Mouse (Mus musculus) heart, embryonic 16.5 days (tissue): Measurements from ENCODE around the gene Pdzrn3. TPM values are rescaled to one million over a fixed set of nuclear protein-coding genes. Genes with fewer than 3 reads are reported as not detected.

Experiments
- ATAC-seq: fragments of 200-750 bp; cut with Nextera tagmentation; replicated peaks from 2 replicates; pipeline ENCODE4 v1.8.0; 2017; ENCODE audit warnings: moderate number of reproducible peaks; ENCODE audit not compliant: insufficient read depth, low FRiP score; ENCODE audit errors: extremely low read depth
- H3K27ac ChIP-seq: fragments of 300-500 bp; sonication (generic); 2 replicates; pipeline ENCODE4 v1.5.1; 2014; ENCODE audit warnings: mild to moderate bottlenecking, low read length, control low read depth, moderate library complexity
- H3K27me3 ChIP-seq: fragments of 300-500 bp; sonication (generic); 2 replicates; pipeline ENCODE4 v1.6.1; 2014; ENCODE audit warnings: low read length, mixed read lengths; ENCODE audit not compliant: control insufficient read depth, insufficient read depth
- H3K36me3 ChIP-seq: fragments of 300-500 bp; sonication (generic); 2 replicates; pipeline ENCODE4 v1.6.1; 2014; ENCODE audit not compliant: control insufficient read depth, insufficient read depth
- H3K4me1 ChIP-seq: fragments of 300-500 bp; sonication (generic); 2 replicates; pipeline ENCODE4 v1.6.1; 2014; ENCODE audit warnings: low read length, mixed read lengths; ENCODE audit not compliant: control insufficient read depth, insufficient read depth
- H3K4me2 ChIP-seq: fragments of 300-500 bp; sonication (generic); 2 replicates; pipeline ENCODE4 v1.6.1; 2014; ENCODE audit warnings: low read depth, mild to moderate bottlenecking, control low read depth, low read length
- H3K4me3 ChIP-seq: fragments of 300-500 bp; sonication (generic); 2 replicates; pipeline ENCODE4 v1.5.1; 2014; ENCODE audit warnings: mild to moderate bottlenecking, control low read depth, low read length
- H3K9ac ChIP-seq: fragments of 300-500 bp; sonication (generic); 2 replicates; pipeline ENCODE4 v1.6.1; 2014; ENCODE audit warnings: low read length, control low read depth
- H3K9me3 ChIP-seq: fragments of 300-500 bp; sonication (generic); replicated peaks from 2 replicates; pipeline ENCODE4 v1.6.1; 2016; ENCODE audit warnings: low read length; ENCODE audit not compliant: control insufficient read depth
- WGBS: fragments of 180-500 bp; shearing (Covaris S2); extraction: QIAGEN DNeasy Blood & Tissue Kit; methylation state at CpG from one replicate; pipeline ENCODE4 v1.1.7; 2014; 5-methylcytosine and 5-hydroxymethylcytosine counted together
- polyA plus RNA-seq: library from polyadenylated mRNA; unstranded; fragments of >200 nt; fragmentation: Nextera tagmentation; extraction: Ambion mirVana; gene quantifications from 2 replicates; pipeline ENCODE4 v1.2.1, GENCODE M21; 2015

The Pdzrn3 gene
- polyA plus RNA-seq, 1 experiment from 2014 or later: 13.1 TPM

GRCm38 (mm10) chr6:101293036-101293572 lies 84.6 kb downstream of the Pdzrn3 start:
- no peak; the same call in 1 of the 2 replicates for ATAC-seq
- 68% methylated on average over 12 of the region's 12 CpGs for WGBS

GRCm38 (mm10) chr6:101291944-101292343 lies 85.8 kb downstream of the Pdzrn3 start:
- Histone ChIP-seq H3K4me1 (peaks cover 27% of the 10 kb centered on the region), H3K9ac (no peak overlapping the region), H3K27me3 (no peaks in the 10 kb centered on the region), H3K36me3 (no peaks in the 10 kb centered on the region), H3K9me3 (no peaks in the 10 kb centered on the region), H3K27ac (no peak overlapping the region), H3K4me2 (no peak overlapping the region), H3K4me3 (no peak overlapping the region)
- no peak for ATAC-seq
- WGBS: 46% methylated on average over 2 of the region's 2 CpGs

More at GRCm38 (mm10) chr6:101293036-101293572, 84.6 kb downstream of the Pdzrn3 start:
- no peak overlapping the region for H3K4me2 ChIP-seq
- H3K27ac ChIP-seq: no peak overlapping the region
- peaks cover 27% of the 10 kb centered on the region for H3K4me1 ChIP-seq
- H3K9me3 ChIP-seq: no peaks in the 10 kb centered on the region
- no peak overlapping the region for H3K9ac ChIP-seq
- H3K36me3 ChIP-seq: no peaks in the 10 kb centered on the region
- no peaks in the 10 kb centered on the region for H3K27me3 ChIP-seq
- no peak overlapping the region for H3K4me3 ChIP-seq

GRCm38 (mm10) chr6:101290160-101290559 lies 87.5 kb downstream of the Pdzrn3 start:
- no peak overlapping the region for H3K9ac ChIP-seq
- WGBS: 31% methylated on average over 2 of the region's 2 CpGs
- peak overlapping the region; percentile 4; the same call in 1 of the 2 replicates for H3K27ac ChIP-seq
- H3K4me3 ChIP-seq: no peak overlapping the region
- no peaks in the 10 kb centered on the region for H3K27me3 ChIP-seq
- no peaks in the 10 kb centered on the region for H3K9me3 ChIP-seq
- no peaks in the 10 kb centered on the region for H3K36me3 ChIP-seq
- ATAC-seq: no peak
- no peak overlapping the region for H3K4me2 ChIP-seq
- H3K4me1 ChIP-seq: peaks cover 23% of the 10 kb centered on the region

GRCm38 (mm10) chr6:101289428-101289827 lies 88.3 kb downstream of the Pdzrn3 start:
- no peak for ATAC-seq
- Histone ChIP-seq H3K4me1 (peaks cover 27% of the 10 kb centered on the region), H3K27ac (no peak overlapping the region)

GRCm38 (mm10) chr6:101287566-101288173 lies 90.0 kb downstream of the Pdzrn3 start:
- 77% methylated on average over 5 of the region's 5 CpGs for WGBS
- no peaks in the 10 kb centered on the region for H3K36me3 ChIP-seq
- H3K9me3 ChIP-seq: no peaks in the 10 kb centered on the region
- H3K4me2 ChIP-seq: no peak overlapping the region
- ATAC-seq: no peak
- H3K4me3 ChIP-seq: no peak overlapping the region
- no peak overlapping the region for H3K27ac ChIP-seq
- H3K4me1 ChIP-seq: peaks cover 33% of the 10 kb centered on the region
- H3K9ac ChIP-seq: no peak overlapping the region
- H3K27me3 ChIP-seq: no peaks in the 10 kb centered on the region

More at GRCm38 (mm10) chr6:101289428-101289827, 88.3 kb downstream of the Pdzrn3 start:
- H3K9ac ChIP-seq: no peak overlapping the region
- no peak overlapping the region for H3K4me2 ChIP-seq
- H3K27me3 ChIP-seq: no peaks in the 10 kb centered on the region
- no peaks in the 10 kb centered on the region for H3K9me3 ChIP-seq
- 65% methylated on average over 4 of the region's 4 CpGs for WGBS
- H3K4me3 ChIP-seq: no peak overlapping the region
- no peaks in the 10 kb centered on the region for H3K36me3 ChIP-seq

- WGBS: 80% methylated on average over 2 of the region's 2 CpGs
- H3K4me1 ChIP-seq: peaks cover 35% of the 10 kb centered on the region
- H3K27ac ChIP-seq: no peak overlapping the region
- no peak overlapping the region for H3K4me3 ChIP-seq
- no peak for ATAC-seq
- no peaks in the 10 kb centered on the region for H3K36me3 ChIP-seq
- H3K9me3 ChIP-seq: no peaks in the 10 kb centered on the region
- H3K9ac ChIP-seq: no peak overlapping the region
- H3K27me3 ChIP-seq: no peaks in the 10 kb centered on the region
- no peak overlapping the region for H3K4me2 ChIP-seq
These were observed 90.6 kb downstream of the Pdzrn3 start for GRCm38 (mm10) chr6:101287077-101287476.

- Histone ChIP-seq H3K4me2 (no peak overlapping the region), H3K36me3 (no peaks in the 10 kb centered on the region), H3K27me3 (no peaks in the 10 kb centered on the region), H3K27ac (peak overlapping the region; percentile 19; the same call in 1 of the 2 replicates), H3K4me1 (peaks cover 47% of the 10 kb centered on the region), H3K4me3 (no peak overlapping the region), H3K9me3 (no peaks in the 10 kb centered on the region), H3K9ac (no peak overlapping the region)
- no peak for ATAC-seq
- 55% methylated on average over 6 of the region's 6 CpGs for WGBS
These were observed 93.2 kb downstream of the Pdzrn3 start for GRCm38 (mm10) chr6:101284368-101284955.

GRCm38 (mm10) chr6:101283891-101284290 lies 93.8 kb downstream of the Pdzrn3 start:
- 0 out of 2 replicates have a peak overlapping the region, but pooled peaks have one; percentile 9 for H3K9ac ChIP-seq
- H3K9me3 ChIP-seq: no peaks in the 10 kb centered on the region
- peaks cover 51% of the 10 kb centered on the region for H3K4me1 ChIP-seq
- H3K4me2 ChIP-seq: no peak overlapping the region
- H3K27me3 ChIP-seq: no peaks in the 10 kb centered on the region
- no peak overlapping the region for H3K4me3 ChIP-seq
- H3K36me3 ChIP-seq: no peaks in the 10 kb centered on the region
- 0 out of 2 replicates have a peak overlapping the region, but pooled peaks have one; percentile 15 for H3K27ac ChIP-seq
- no peak for ATAC-seq
- WGBS: 70% methylated on average over 3 of the region's 3 CpGs

- Histone ChIP-seq H3K4me3 (no peak overlapping the region), H3K27ac (no peak overlapping the region), H3K36me3 (peaks cover 3% of the 10 kb centered on the region; the same call in 1 of the 2 replicates), H3K9ac (no peak overlapping the region), H3K4me1 (peaks cover 56% of the 10 kb centered on the region), H3K4me2 (no peak overlapping the region), H3K27me3 (no peaks in the 10 kb centered on the region), H3K9me3 (no peaks in the 10 kb centered on the region)
- 32% methylated on average over 3 of the region's 3 CpGs for WGBS
- ATAC-seq: no peak
These were observed 96.1 kb downstream of the Pdzrn3 start for GRCm38 (mm10) chr6:101281644-101282043.
